Mouse (Mus musculus): Measurements from ENCODE around the gene Slc2a4. TPM values are rescaled to one million over a fixed set of nuclear protein-coding genes. Genes with fewer than 3 reads are reported as not detected.
A peak's percentile ranks its signal among the peaks of the same experiment; 100 is the strongest.

Slc2a4 gene
- polyA plus RNA-seq (2015; fragmentation: Nextera tagmentation; extraction: Ambion mirVana): 17.1 and 17.2 TPM in 2 replicates

- Histone ChIP-seq H3K27ac (ENCODE audit: low read length) (peak within 1 kb of the TSS; percentile 87), H3K9me3 (ENCODE audit: control insufficient read depth, low read length) (no peaks in the 10 kb centered on the region), H3K9ac (ENCODE audit: low read length) (peak within 1 kb of the TSS; percentile 66), H3K4me3 (ENCODE audit: low read length) (peak within 1 kb of the TSS; percentile 61), H3K36me3 (ENCODE audit: control insufficient read depth, insufficient read depth, low read length) (0 out of 2 replicates have a peak, but pooled peaks cover 2% of the 10 kb centered on the region), H3K27me3 (ENCODE audit: control insufficient read depth, insufficient read depth, low read depth, low read length) (no peaks in the 10 kb centered on the region), H3K4me1 (replicated peaks; ENCODE audit: control insufficient read depth, insufficient read depth, low read length) (peaks cover 19% of the 10 kb centered on the region), H3K4me2 (ENCODE audit: low read depth, low read length) (peak within 1 kb of the TSS; percentile 80)
- peak; percentile 96 for ATAC-seq (ENCODE audit: low read depth)
- under 1% methylated on average over 34 of the region's 34 CpGs for WGBS
Measured at GRCm38 (mm10) chr11:69948066-69948762, at the start of gene Slc2a4. Gene Slc2a4 (minus strand): TSS chr11:69948188.

GRCm38 (mm10) chr11:69997070-69997509 is 49.1 kb upstream of the Slc2a4 start:
- H3K4me1 ChIP-seq (replicated peaks; ENCODE audit: control insufficient read depth, insufficient read depth, low read length): peaks cover 29% of the 10 kb centered on the region
- 3% methylated on average over 23 of the region's 44 CpGs for WGBS
- peak overlapping the region; percentile 59 for H3K4me2 ChIP-seq (ENCODE audit: low read depth, low read length)
- no peaks in the 10 kb centered on the region for H3K9me3 ChIP-seq (ENCODE audit: control insufficient read depth, low read length)
- H3K4me3 ChIP-seq (ENCODE audit: low read length): peak overlapping the region; percentile 100
- H3K27ac ChIP-seq (ENCODE audit: low read length): peak overlapping the region; percentile 99
- H3K9ac ChIP-seq (ENCODE audit: low read length): peak overlapping the region; percentile 99
- no peaks in the 10 kb centered on the region for H3K27me3 ChIP-seq (ENCODE audit: control insufficient read depth, insufficient read depth, low read depth, low read length)
- ATAC-seq (ENCODE audit: low read depth): peak; percentile 67
- peaks cover 37% of the 10 kb centered on the region for H3K36me3 ChIP-seq (ENCODE audit: control insufficient read depth, insufficient read depth, low read length)

GRCm38 (mm10) chr11:69996161-69997061 is 48.4 kb upstream of the Slc2a4 start:
- Histone ChIP-seq H3K4me3 (ENCODE audit: low read length) (peak overlapping the region; percentile 100), H3K4me1 (replicated peaks; ENCODE audit: control insufficient read depth, insufficient read depth, low read length) (peaks cover 22% of the 10 kb centered on the region), H3K27me3 (ENCODE audit: control insufficient read depth, insufficient read depth, low read depth, low read length) (no peaks in the 10 kb centered on the region), H3K4me2 (ENCODE audit: low read depth, low read length) (peak overlapping the region; percentile 59), H3K9me3 (ENCODE audit: control insufficient read depth, low read length) (no peaks in the 10 kb centered on the region), H3K36me3 (ENCODE audit: control insufficient read depth, insufficient read depth, low read length) (peaks cover 37% of the 10 kb centered on the region), H3K27ac (ENCODE audit: low read length) (peak overlapping the region; percentile 99), H3K9ac (ENCODE audit: low read length) (peak overlapping the region; percentile 99)
- under 1% methylated on average over 53 of the region's 66 CpGs for WGBS
- ATAC-seq (ENCODE audit: low read depth): peak; percentile 1

- peaks cover 37% of the 10 kb centered on the region for H3K36me3 ChIP-seq (ENCODE audit: control insufficient read depth, insufficient read depth, low read length)
- peak within 1 kb of the TSS; percentile 99 for H3K9ac ChIP-seq (ENCODE audit: low read length)
- H3K4me3 ChIP-seq (ENCODE audit: low read length): peak within 1 kb of the TSS; percentile 100
- H3K4me1 ChIP-seq (replicated peaks; ENCODE audit: control insufficient read depth, insufficient read depth, low read length): peaks cover 20% of the 10 kb centered on the region
- no peaks in the 10 kb centered on the region for H3K27me3 ChIP-seq (ENCODE audit: control insufficient read depth, insufficient read depth, low read depth, low read length)
- H3K4me2 ChIP-seq (ENCODE audit: low read depth, low read length): peak within 1 kb of the TSS; percentile 59
- under 1% methylated on average over 36 of the region's 36 CpGs for WGBS
- H3K27ac ChIP-seq (ENCODE audit: low read length): peak within 1 kb of the TSS; percentile 99
- peak; percentile 80 for ATAC-seq (ENCODE audit: low read depth)
- no peaks in the 10 kb centered on the region for H3K9me3 ChIP-seq (ENCODE audit: control insufficient read depth, low read length)
Measured at GRCm38 (mm10) chr11:69995391-69995960, 47.5 kb upstream of the Slc2a4 start, which contains the start of gene Phf23. Gene Phf23 (plus strand): TSS chr11:69995777.

DNA sequence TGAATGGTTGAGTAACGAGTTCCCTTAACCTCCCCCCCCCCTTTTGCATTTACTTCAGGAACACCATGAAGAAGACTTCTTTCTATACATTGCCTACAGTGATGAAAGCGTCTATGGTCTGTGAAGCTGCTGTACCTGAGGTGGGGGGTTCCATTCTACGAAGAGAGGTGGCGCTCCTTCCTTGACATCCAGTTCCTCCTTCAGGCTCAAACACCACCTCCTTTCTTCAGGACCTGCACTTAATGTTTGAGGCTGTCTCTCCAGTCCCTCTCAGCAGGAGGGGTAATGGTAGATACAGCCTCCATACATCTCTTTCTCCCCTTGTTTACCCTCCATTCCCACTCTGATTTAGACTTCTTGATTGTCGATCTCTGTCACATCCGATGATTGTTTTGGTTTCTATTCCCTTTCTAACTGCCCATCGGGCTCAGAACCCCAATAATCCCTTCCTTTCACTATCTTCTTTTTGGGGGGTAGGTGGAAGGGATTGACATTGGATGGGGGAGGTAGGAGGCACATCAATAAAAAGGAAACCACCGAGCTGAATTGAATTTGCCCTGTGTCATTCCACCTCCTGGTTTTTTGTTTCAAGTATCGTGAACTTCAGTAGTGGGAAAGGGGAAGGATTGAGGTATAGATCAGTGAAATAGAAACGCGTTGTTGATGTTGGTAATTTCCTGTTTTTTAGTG is 46.6 kb upstream of the Slc2a4 start:
- no peak for ATAC-seq (ENCODE audit: low read depth)
- Histone ChIP-seq H3K4me2 (ENCODE audit: low read depth, low read length) (peak overlapping the region; percentile 54), H3K4me1 (replicated peaks; ENCODE audit: control insufficient read depth, insufficient read depth, low read length) (peaks cover 18% of the 10 kb centered on the region), H3K4me3 (ENCODE audit: low read length) (no peak overlapping the region), H3K9me3 (ENCODE audit: control insufficient read depth, low read length) (no peaks in the 10 kb centered on the region), H3K36me3 (ENCODE audit: control insufficient read depth, insufficient read depth, low read length) (peaks cover 40% of the 10 kb centered on the region), H3K27ac (ENCODE audit: low read length) (no peak overlapping the region), H3K9ac (ENCODE audit: low read length) (no peak overlapping the region), H3K27me3 (ENCODE audit: control insufficient read depth, insufficient read depth, low read depth, low read length) (no peaks in the 10 kb centered on the region)
- WGBS: 86% methylated on average over 11 of the region's 11 CpGs

GRCm38 (mm10) chr11:69992932-69993331 is 44.9 kb upstream of the Slc2a4 start:
- no peak for ATAC-seq (ENCODE audit: low read depth)
- 72% methylated on average over 3 of the region's 3 CpGs for WGBS
- peaks cover 37% of the 10 kb centered on the region for H3K36me3 ChIP-seq (ENCODE audit: control insufficient read depth, insufficient read depth, low read length)

GRCm38 (mm10) chr11:69992396-69992795 is 44.4 kb upstream of the Slc2a4 start:
- Histone ChIP-seq H3K4me3 (ENCODE audit: low read length) (peak overlapping the region; percentile 85), H3K9ac (ENCODE audit: low read length) (peak overlapping the region; percentile 89), H3K27me3 (ENCODE audit: control insufficient read depth, insufficient read depth, low read depth, low read length) (no peaks in the 10 kb centered on the region), H3K27ac (ENCODE audit: low read length) (0 out of 2 replicates have a peak overlapping the region, but pooled peaks have one; percentile 17), H3K4me1 (replicated peaks; ENCODE audit: control insufficient read depth, insufficient read depth, low read length) (peaks cover 10% of the 10 kb centered on the region), H3K36me3 (ENCODE audit: control insufficient read depth, insufficient read depth, low read length) (peaks cover 40% of the 10 kb centered on the region), H3K4me2 (ENCODE audit: low read depth, low read length) (peak overlapping the region; percentile 66), H3K9me3 (ENCODE audit: control insufficient read depth, low read length) (no peaks in the 10 kb centered on the region)
- no peak for ATAC-seq (ENCODE audit: low read depth)
- 70% methylated on average over 10 of the region's 10 CpGs for WGBS

More at GRCm38 (mm10) chr11:69992932-69993331, 44.9 kb upstream of the Slc2a4 start:
- peaks cover 16% of the 10 kb centered on the region for H3K4me1 ChIP-seq (replicated peaks; ENCODE audit: control insufficient read depth, insufficient read depth, low read length)
- H3K9ac ChIP-seq (ENCODE audit: low read length): peak overlapping the region; percentile 89
- peak overlapping the region; percentile 85 for H3K4me3 ChIP-seq (ENCODE audit: low read length)
- H3K27me3 ChIP-seq (ENCODE audit: control insufficient read depth, insufficient read depth, low read depth, low read length): no peaks in the 10 kb centered on the region
- H3K4me2 ChIP-seq (ENCODE audit: low read depth, low read length): peak overlapping the region; percentile 66
- no peaks in the 10 kb centered on the region for H3K9me3 ChIP-seq (ENCODE audit: control insufficient read depth, low read length)
- no peak overlapping the region for H3K27ac ChIP-seq (ENCODE audit: low read length)

GRCm38 (mm10) chr11:69991711-69992110 is 43.7 kb upstream of the Slc2a4 start:
- peak; percentile 5 for ATAC-seq (ENCODE audit: low read depth)
- peaks cover 9% of the 10 kb centered on the region for H3K4me1 ChIP-seq (replicated peaks; ENCODE audit: control insufficient read depth, insufficient read depth, low read length)
- no peaks in the 10 kb centered on the region for H3K9me3 ChIP-seq (ENCODE audit: control insufficient read depth, low read length)
- H3K9ac ChIP-seq (ENCODE audit: low read length): peak overlapping the region; percentile 89
- WGBS: under 1% methylated on average over 15 of the region's 15 CpGs
- H3K27me3 ChIP-seq (ENCODE audit: control insufficient read depth, insufficient read depth, low read depth, low read length): no peaks in the 10 kb centered on the region
- H3K36me3 ChIP-seq (ENCODE audit: control insufficient read depth, insufficient read depth, low read length): peaks cover 40% of the 10 kb centered on the region
- H3K27ac ChIP-seq (ENCODE audit: low read length): peak overlapping the region; percentile 98
- H3K4me2 ChIP-seq (ENCODE audit: low read depth, low read length): peak overlapping the region; percentile 66
- H3K4me3 ChIP-seq (ENCODE audit: low read length): peak overlapping the region; percentile 85

Measured in lung, embryonic 16.5 days (tissue).